Mouse (Mus musculus) G1E (cell line): ENCODE results near the gene Cntnap3. TPM values are rescaled to one million over a fixed set of nuclear protein-coding genes. Genes with fewer than 3 reads are reported as not detected.

Source experiments
- ATAC-seq: 2 replicates; pipeline ENCODE4 v1.8.0; 2016; ENCODE audit warnings: mild to moderate bottlenecking; ENCODE audit not compliant: insufficient number of reproducible peaks, poor library complexity, low FRiP score, severe bottlenecking; ENCODE audit errors: extremely low read depth
- DNase-seq: peaks from one replicate; pipeline ENCODE4 v3.0.0; 2012; ENCODE audit warnings: low spot score
- H3K27me3 ChIP-seq: 2 replicates; pipeline ENCODE4 v1.6.1; 2012; ENCODE audit warnings: mild to moderate bottlenecking, low read length, inconsistent platforms; ENCODE audit not compliant: insufficient read depth
- H3K36me3 ChIP-seq: replicated peaks from 2 replicates; pipeline ENCODE3; 2012; ENCODE audit warnings: mild to moderate bottlenecking, inconsistent platforms
- H3K4me1 ChIP-seq: 2 replicates; pipeline ENCODE4 v1.6.1; 2012; ENCODE audit warnings: low read depth, low read length, inconsistent platforms, mixed read lengths; ENCODE audit not compliant: insufficient read depth
- H3K4me3 ChIP-seq: 2 replicates; pipeline ENCODE4 v1.5.1; 2012; ENCODE audit warnings: low read depth, mild to moderate bottlenecking, inconsistent platforms, low read length, moderate library complexity, mixed read lengths
- H3K9me3 ChIP-seq: replicated peaks from 2 replicates; pipeline ENCODE4 v1.6.1; 2012; ENCODE audit warnings: inconsistent platforms
- CTCF ChIP-seq: IDR thresholded peaks from 2 replicates; pipeline ENCODE4 v1.5.1; 2012; ENCODE audit warnings: low read depth, low read length, inconsistent platforms, mixed read lengths
- GATA1 ChIP-seq: IDR thresholded peaks from 2 replicates; pipeline ENCODE4 v1.6.1; 2012; ENCODE audit warnings: borderline replicate concordance, low read length, inconsistent platforms, mixed read lengths
- GATA2 ChIP-seq: IDR thresholded peaks from 2 replicates; pipeline ENCODE4 v1.6.1; 2012; ENCODE audit warnings: low read depth, low read length, inconsistent platforms, borderline replicate concordance
- POLR2AphosphoS5 ChIP-seq: IDR thresholded peaks from 2 replicates; pipeline ENCODE4 v1.6.1; 2012; ENCODE audit warnings: low read depth, low read length, inconsistent platforms; ENCODE audit not compliant: insufficient replicate concordance
- TAL1 ChIP-seq: conservative IDR thresholded peaks from 2 replicates; pipeline ENCODE4 v1.6.1; 2012; ENCODE audit warnings: low read depth, low read length, inconsistent platforms, mixed read lengths
- polyA plus RNA-seq: library from polyadenylated mRNA; stranded (reverse); fragments of >175 nt; gene quantifications from 2 replicates; pipeline ENCODE4 v1.2.3, GENCODE M21; 2012
- total RNA-seq, 2 experiments: library from RNA; stranded (forward) in 1 of 2; stranded (reverse) in 1 of 2; fragments of 200-1000 nt in 1 of 2; fragments of >200 nt in 1 of 2; fragmentation: Nextera tagmentation in 1 of 2; gene quantifications; 2 replicates each; pipeline ENCODE4 v1.2.3; 2014 to 2017

Gene Cntnap3
- total and polyA plus RNA-seq, 3 experiments: 0.05 TPM; not detected in 2

DNA sequence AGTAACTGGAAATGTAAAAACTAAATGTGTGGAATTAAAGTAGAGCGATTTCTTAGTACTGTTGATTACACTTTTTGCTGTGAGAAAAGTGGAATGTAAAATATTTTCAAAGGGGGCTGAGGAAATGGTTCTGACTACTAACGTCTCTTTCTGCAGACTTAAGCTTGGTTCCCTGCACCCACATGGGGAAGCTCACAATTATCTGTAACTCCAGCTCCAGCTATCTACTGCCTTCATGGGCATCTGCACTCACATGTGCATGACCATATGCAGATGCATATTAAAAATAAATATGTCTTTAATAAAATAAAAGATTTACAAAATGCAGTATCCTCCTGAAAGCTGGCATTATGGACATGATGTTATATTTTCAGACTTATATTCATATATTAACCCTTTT lies 187.0 kb downstream of the Cntnap3 start:
- H3K4me1 ChIP-seq: no peaks in the 10 kb centered on the region
- TF ChIP-seq POLR2AphosphoS5: no peak
- no peak for TF ChIP-seq GATA2
- TF ChIP-seq GATA1: no peak
- no peak for TF ChIP-seq CTCF
- TF ChIP-seq TAL1: no peak
- no peaks in the 10 kb centered on the region for H3K27me3 ChIP-seq
- H3K9me3 ChIP-seq: no peaks in the 10 kb centered on the region
- no peak for ATAC-seq
- DNase-seq: no peak
- H3K36me3 ChIP-seq: no peaks in the 10 kb centered on the region
- H3K4me3 ChIP-seq: no peak overlapping the region

DNA sequence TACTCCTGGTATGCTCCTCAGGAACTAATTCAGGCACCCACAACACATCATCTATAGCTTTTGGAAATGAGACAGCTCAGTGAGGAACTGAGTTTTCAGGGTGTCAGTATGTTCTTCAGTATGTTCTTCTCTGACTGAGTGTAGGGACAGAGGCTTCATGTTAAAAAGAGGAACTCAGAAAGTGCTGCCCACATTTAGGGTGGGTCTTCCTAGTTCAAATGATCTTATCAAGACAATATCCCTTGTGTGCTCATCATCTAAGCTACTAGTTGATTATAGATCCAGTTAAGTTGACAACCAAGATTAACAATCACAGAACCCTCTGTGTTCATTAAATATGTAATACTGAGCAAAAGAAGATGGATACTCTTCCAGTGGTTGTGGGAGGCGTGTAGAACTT lies 211.3 kb downstream of the Cntnap3 start:
- 0 out of 2 replicates have a peak, but pooled peaks have one; percentile 28 for ATAC-seq
- no peaks in the 10 kb centered on the region for H3K36me3 ChIP-seq
- no peak overlapping the region for H3K4me3 ChIP-seq
- no peaks in the 10 kb centered on the region for H3K9me3 ChIP-seq
- no peaks in the 10 kb centered on the region for H3K27me3 ChIP-seq
- DNase-seq: no peak
- H3K4me1 ChIP-seq: no peaks in the 10 kb centered on the region
- no peak for TF ChIP-seq GATA2

Other genes with a start within 250 kb of the Cntnap3 start
- not detected in 2 replicates for gene Spata31, start 13.5 kb upstream of the Cntnap3 start, total RNA-seq (2014; fragmentation: Nextera tagmentation)
- 0.06 and 0.16 TPM in 2 replicates for gene Spata31, start 13.5 kb upstream of the Cntnap3 start, total RNA-seq (2017)
- not detected in 2 replicates for gene Spata31, start 13.5 kb upstream of the Cntnap3 start, polyA plus RNA-seq
- not detected in 2 replicates for gene Spata31d1c, start 129.1 kb upstream of the Cntnap3 start, total RNA-seq (2014; fragmentation: Nextera tagmentation)
- 0.06 and 0.27 TPM in 2 replicates for gene Spata31d1c, start 129.1 kb upstream of the Cntnap3 start, total RNA-seq (2017)
- not detected in 2 replicates for gene Spata31d1c, start 129.1 kb upstream of the Cntnap3 start, polyA plus RNA-seq
- gene Prss47, start 148.8 kb upstream of the Cntnap3 start, total RNA-seq (2014; fragmentation: Nextera tagmentation): not detected in 2 replicates
- 0.17 TPM in 1 of 2 replicates, not detected in the other for gene Prss47, start 148.8 kb upstream of the Cntnap3 start, total RNA-seq (2017)
- gene Prss47, start 148.8 kb upstream of the Cntnap3 start, polyA plus RNA-seq: not detected in 2 replicates
- gene Mfsd14b, start 209.0 kb upstream of the Cntnap3 start, total RNA-seq (2014; fragmentation: Nextera tagmentation): 91.6 and 103 TPM in 2 replicates
- 67.1 and 74.7 TPM in 2 replicates for gene Mfsd14b, start 209.0 kb upstream of the Cntnap3 start, total RNA-seq (2017)
- 21.0 and 23.0 TPM in 2 replicates for gene Mfsd14b, start 209.0 kb upstream of the Cntnap3 start, polyA plus RNA-seq
- gene Olfr465-ps1, start 234.1 kb upstream of the Cntnap3 start, total RNA-seq (2014; fragmentation: Nextera tagmentation): not detected in 2 replicates
- 0.11 and 0.12 TPM in 2 replicates for gene Olfr465-ps1, start 234.1 kb upstream of the Cntnap3 start, total RNA-seq (2017)
- gene Olfr465-ps1, start 234.1 kb upstream of the Cntnap3 start, polyA plus RNA-seq: not detected in 2 replicates
- gene Olfr466, start 246.3 kb upstream of the Cntnap3 start, total RNA-seq (2014; fragmentation: Nextera tagmentation): not detected in 2 replicates
- gene Olfr466, start 246.3 kb upstream of the Cntnap3 start, total RNA-seq (2017): 0.11 and 0.12 TPM in 2 replicates
- not detected in 2 replicates for gene Olfr466, start 246.3 kb upstream of the Cntnap3 start, polyA plus RNA-seq